Comparison of ENCODE assay signal across 30 mouse cellular contexts in genomic region chr11:20556163-20556911, GRCm38 (mm10). TPM values are rescaled to one million over a fixed set of nuclear protein-coding genes. Genes with fewer than 3 reads are reported as not detected.
A peak's percentile ranks its signal among the peaks of the same experiment; 100 is the strongest.
DNase-seq lines count a peak whose midpoint lies in the region; ATAC-seq and TF ChIP-seq lines count a peak whose summit lies in the region.
"Had no signal": no experiment of that assay in that cellular context is flagged by ENCODE, and none has a peak within 500 bp of the region (broad histone marks: within the 10 kb centered on the region; RNA-seq: fewer than 3 reads in every experiment).

No protein-coding gene starts in this region.

- H3K27me3 ChIP-seq in heart, embryonic 10.5 days (ENCODE audit: insufficient read depth, poor library complexity, severe bottlenecking): no peaks in the 10 kb centered on the region
- no peaks in the 10 kb centered on the region for H3K27me3 ChIP-seq in liver, embryonic 14.5 days (ENCODE audit: control insufficient read depth, insufficient read depth, low read length)
- H3K27me3 ChIP-seq: hindbrain, embryonic 15.5 days; limb, embryonic 12.5 days; lung, embryonic 15.5 days; Patski; stomach, embryonic 15.5 days had no signal

- ATAC-seq in erythroid progenitor cell, adult 5-6 weeks (replicated peaks; ENCODE audit: low FRiP score, poor library complexity, severe bottlenecking): peak; percentile 39; the same call in 1 of the 2 replicates
- ATAC-seq in liver, embryonic 14.5 days (ENCODE audit: insufficient read depth): peak; percentile 77
- ATAC-seq in frontal cortex, adult (ENCODE audit: low TSS enrichment): no peak
- ATAC-seq: forebrain, embryonic 16.5 days; intestine, embryonic 16.5 days; midbrain, embryonic 16.5 days; Patski had no signal

- no peaks in the 10 kb centered on the region for H3K9me3 ChIP-seq in heart, embryonic 10.5 days
- H3K9me3 ChIP-seq in liver, embryonic 14.5 days (ENCODE audit: control insufficient read depth, low read length): no peaks in the 10 kb centered on the region
- H3K9me3 ChIP-seq: hindbrain, embryonic 15.5 days; limb, embryonic 12.5 days; lung, embryonic 15.5 days; midbrain, embryonic 10.5 days; stomach, embryonic 15.5 days had no signal

- no peak for TF ChIP-seq CTCF in liver, embryonic 14.5 days (IDR thresholded peaks at IDR 0.05; ENCODE audit: low read depth)

- H3K4me2 ChIP-seq in liver, embryonic 14.5 days (ENCODE audit: low read depth): peak overlapping the region; percentile 37
- H3K4me2 ChIP-seq: hindbrain, embryonic 15.5 days; limb, embryonic 12.5 days; lung, embryonic 15.5 days; stomach, embryonic 15.5 days had no signal

- WGBS in heart, embryonic 10.5 days: 73% methylated on average over 7 of the region's 7 CpGs
- 42% methylated on average over 7 of the region's 7 CpGs for WGBS in liver, embryonic 14.5 days (ENCODE audit: insufficient replicate concordance)

- no peak overlapping the region; the same call in 1 of the 2 replicates for H3K9ac ChIP-seq in liver, embryonic 14.5 days (replicated peaks)
- H3K9ac ChIP-seq: hindbrain, embryonic 15.5 days; limb, embryonic 12.5 days; lung, embryonic 15.5 days; stomach, embryonic 15.5 days had no signal

- H3K4me1 ChIP-seq in heart, embryonic 10.5 days: peaks cover 25% of the 10 kb centered on the region
- H3K4me1 ChIP-seq in liver, embryonic 14.5 days (replicated peaks; ENCODE audit: control insufficient read depth in 2 of 2, insufficient read depth in 2 of 2, low read length in 1 of 2): peaks cover 32 to 41% of the 10 kb centered on the region in 2 experiments

- no peak overlapping the region for H3K27ac ChIP-seq in heart, embryonic 10.5 days
- peak overlapping the region; percentile 55 for H3K27ac ChIP-seq in liver, embryonic 14.5 days
- H3K27ac ChIP-seq: heart, adult 2 months; hindbrain, embryonic 15.5 days; layer of hippocampus, adult 2 months; limb, embryonic 12.5 days; lung, embryonic 15.5 days; midbrain, embryonic 10.5 days; stomach, embryonic 15.5 days had no signal

- peak; percentile 59 for TF ChIP-seq EP300 in liver, embryonic 14.5 days (IDR thresholded peaks at IDR 0.05; ENCODE audit: low read depth)

- H3K4me3 ChIP-seq in heart, embryonic 10.5 days: no peak overlapping the region
- H3K4me3 ChIP-seq in liver, embryonic 14.5 days (ENCODE audit: insufficient read depth in 1 of 2, low read depth in 2 of 2, low read length in 2 of 2): no peak overlapping the region
- H3K4me3 ChIP-seq: heart, adult 2 months; hindbrain, embryonic 15.5 days; layer of hippocampus, adult 2 months; limb, embryonic 12.5 days; lung, embryonic 15.5 days; midbrain, embryonic 10.5 days; stomach, embryonic 15.5 days had no signal

- no peaks in the 10 kb centered on the region for H3K36me3 ChIP-seq in heart, embryonic 10.5 days
- no peaks in the 10 kb centered on the region for H3K36me3 ChIP-seq in liver, embryonic 14.5 days (replicated peaks; ENCODE audit: control insufficient read depth, insufficient read depth, low read depth)
- H3K36me3 ChIP-seq: hindbrain, embryonic 15.5 days; limb, embryonic 12.5 days; lung, embryonic 15.5 days; midbrain, embryonic 10.5 days; stomach, embryonic 15.5 days had no signal

- peak; percentile 64 for DNase-seq in heart, adult 11 months
- no peak for DNase-seq in heart, embryonic 10.5 days (ENCODE audit: low spot score)
- DNase-seq in liver, embryonic 14.5 days (ENCODE audit: low read depth in 3 of 3, low spot score in 3 of 3): peak in 1 of 3 experiments; percentile 42
- DNase-seq in retina, postnatal 1 day: no peak
- no peak for DNase-seq in adrenal gland, adult (ENCODE audit: inconsistent age in 2 of 2, low spot score in 1 of 2)
- DNase-seq: adrenal gland, adult 8-10 months; cerebellum, adult 8-10 months; cerebellum, postnatal 36 days; embryo, embryonic 11 days; gastrocnemius, postnatal 25 days; heart, adult 2 months; kidney, postnatal 25 days; layer of hippocampus, postnatal 36 days; lung, postnatal 4 days; right cerebral cortex, adult 18-20 months; right cerebral cortex, postnatal 4 days; thymus, adult 18-20 months; thymus, postnatal 36 days had no signal

RNA-seq across cellular contexts. Expression of gene Sertad2, which starts 13.3 kb away (rescaled TPM):
- 33.7 and 34.1 TPM in 2 replicates for polyA plus RNA-seq in heart, embryonic 10.5 days (2016; fragmentation: Nextera tagmentation; extraction: Ambion mirVana)
- total RNA-seq in erythroid progenitor cell, adult 5-6 weeks (2015; ENCODE audit: low replicate concordance): 46.1 and 61.6 TPM in 2 replicates
- total RNA-seq in erythroid progenitor cell, adult 5-6 weeks (2017; ENCODE audit: low replicate concordance): 53.1 and 54.3 TPM in 2 replicates
- 10.5 and 11.6 TPM in 2 replicates for polyA plus RNA-seq in liver, embryonic 14.5 days (2012; rRNA removed)
- 22.5 and 23.6 TPM in 2 replicates for polyA plus RNA-seq in liver, embryonic 14.5 days (2014; fragmentation: Nextera tagmentation; extraction: Ambion mirVana)
